Mouse (Mus musculus): ENCODE measurements around the gene Gm20830.
"Not testable (repeated sequence)": the region's sequence is repeated elsewhere in the genome, so short reads cannot be mapped to it uniquely, and the experiment has no call there.

Gm20830 gene

GRCm38 (mm10) chrY:6918182-6918581, at the start of gene Gm20830:
Gene Gm20830, minus strand, starts transcription at chrY:6918282.
- DNase-seq (ENCODE audit: low spot score in 2 of 2): not testable (repeated sequence)
